Mouse (Mus musculus) yolk sac, embryonic 10.5 days (tissue): Measurements from ENCODE around the gene Bid.
"Not testable (repeated sequence)": the region's sequence is repeated elsewhere in the genome, so short reads cannot be mapped to it uniquely, and the experiment has no call there.

ENCODE experiments used
- DNase-seq: peaks from one replicate; pipeline ENCODE4 v3.0.0-alpha.2; 2017; ENCODE audit warnings: low spot score

Bid gene

GRCm38 (mm10) chr6:120903450-120903912, 13.2 kb downstream of the Bid start:
- peak; percentile 82 for DNase-seq

DNA sequence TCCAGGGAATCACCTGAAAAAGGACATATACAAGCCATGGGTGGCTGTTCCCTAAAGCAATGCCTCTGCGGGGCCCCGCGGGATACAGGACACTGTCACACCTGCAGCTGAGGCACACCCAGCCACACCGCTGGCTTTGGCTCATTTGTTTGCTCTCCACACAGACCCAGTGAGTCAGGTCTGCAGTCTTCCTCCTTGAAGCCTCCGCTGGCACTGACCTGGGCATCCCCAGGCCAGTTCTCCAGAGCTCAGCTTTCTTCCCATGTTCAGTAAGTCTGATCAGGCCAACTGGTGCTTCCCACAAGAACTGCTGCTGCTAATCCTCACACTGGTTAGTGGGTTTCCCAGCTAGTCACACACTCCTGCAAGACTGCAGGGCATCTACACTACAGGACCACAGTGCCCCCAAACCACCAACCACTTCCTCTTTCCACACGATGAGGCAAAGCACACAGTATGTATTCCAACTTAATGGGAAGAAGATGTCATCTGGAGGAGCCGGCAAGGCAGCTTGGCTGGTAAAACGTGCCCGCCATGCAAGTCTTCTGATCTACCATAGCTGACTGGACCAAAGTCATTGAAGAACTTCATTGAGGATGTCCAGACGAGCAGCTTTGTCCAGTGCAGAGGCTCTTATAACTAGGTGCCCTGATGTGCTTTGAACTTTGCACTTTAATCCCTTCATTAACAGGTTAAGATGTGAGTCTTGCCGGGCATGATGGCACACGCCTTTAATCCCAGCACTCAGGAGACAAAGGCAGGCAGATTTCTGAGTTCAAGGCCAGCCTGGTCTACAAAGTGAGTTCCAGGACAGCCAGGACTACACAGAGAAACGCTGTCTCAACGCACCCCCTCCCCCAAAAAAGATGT, 14.6 kb downstream of the Bid start:
- no peak for DNase-seq

GRCm38 (mm10) chr6:120898188-120898833, 18.3 kb downstream of the Bid start:
- DNase-seq, result peak; percentile 50

- peak; percentile 47 for DNase-seq
Measured at GRCm38 (mm10) chr6:120894524-120894923, 22.1 kb downstream of the Bid start.

DNA sequence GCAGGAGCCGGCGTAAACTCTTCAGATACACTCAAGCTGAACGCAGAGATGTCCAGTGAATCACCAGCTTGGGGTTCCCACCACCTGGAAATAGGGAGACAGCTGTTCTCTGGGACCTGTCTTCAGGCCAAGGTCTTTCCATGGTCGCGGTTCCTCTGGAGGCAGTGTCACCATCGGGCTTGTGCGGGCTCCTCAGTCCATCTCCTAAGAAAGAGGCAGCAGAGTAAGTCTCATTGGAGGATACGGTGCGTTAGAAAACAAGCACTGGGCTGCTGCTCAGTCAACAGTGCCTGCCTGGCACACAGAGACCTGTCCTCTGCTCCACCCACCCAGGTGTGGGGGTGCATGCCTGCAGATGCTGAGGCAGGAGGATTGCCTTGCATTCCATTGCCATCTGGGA, 22.6 kb downstream of the Bid start:
- DNase-seq, result no peak

DNA sequence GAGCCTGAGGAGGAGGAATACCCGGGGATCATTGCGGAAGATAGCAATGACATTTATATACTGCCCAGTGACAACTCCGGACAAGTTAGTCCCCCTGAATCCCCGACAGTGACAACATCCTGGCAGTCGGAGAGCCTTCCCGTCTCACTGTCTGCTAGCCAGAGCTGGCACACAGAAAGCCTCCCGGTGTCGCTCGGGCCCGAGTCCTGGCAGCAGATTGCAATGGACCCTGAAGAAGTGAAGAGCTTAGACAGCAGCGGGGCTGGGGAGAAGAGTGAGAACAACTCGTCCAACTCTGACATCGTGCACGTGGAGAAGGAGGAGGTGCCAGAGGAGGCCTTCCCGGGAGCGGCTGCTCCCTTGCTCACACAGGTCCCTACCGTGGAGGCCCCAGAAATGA, 30.0 kb downstream of the Bid start:
- DNase-seq, result no peak

GRCm38 (mm10) chr6:120884436-120884835, 32.2 kb downstream of the Bid start:
- DNase-seq, result no peak

- DNase-seq, result no peak
Measured at GRCm38 (mm10) chr6:120879046-120879445, 37.6 kb downstream of the Bid start.

DNA sequence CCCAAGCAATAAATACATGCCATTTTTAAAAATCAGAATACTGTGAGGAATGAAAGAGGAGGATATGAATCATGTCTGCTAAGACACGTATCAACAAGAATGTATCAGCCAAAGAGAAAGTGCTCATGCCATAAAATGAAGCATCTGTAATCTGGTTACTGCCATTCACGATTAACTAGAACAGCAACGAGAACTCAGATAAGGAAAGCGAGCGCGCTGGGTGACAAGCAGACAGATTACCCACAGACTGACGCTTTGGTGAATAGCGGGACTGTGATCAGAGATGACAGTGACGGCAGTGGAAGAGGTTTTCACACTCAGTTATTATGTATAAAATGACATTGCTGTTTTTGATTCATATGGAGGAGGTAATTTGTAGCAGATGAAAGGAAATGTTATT, 42.8 kb downstream of the Bid start:
- DNase-seq, result no peak

GRCm38 (mm10) chr6:120871286-120871685, 45.4 kb downstream of the Bid start:
- no peak for DNase-seq

DNA sequence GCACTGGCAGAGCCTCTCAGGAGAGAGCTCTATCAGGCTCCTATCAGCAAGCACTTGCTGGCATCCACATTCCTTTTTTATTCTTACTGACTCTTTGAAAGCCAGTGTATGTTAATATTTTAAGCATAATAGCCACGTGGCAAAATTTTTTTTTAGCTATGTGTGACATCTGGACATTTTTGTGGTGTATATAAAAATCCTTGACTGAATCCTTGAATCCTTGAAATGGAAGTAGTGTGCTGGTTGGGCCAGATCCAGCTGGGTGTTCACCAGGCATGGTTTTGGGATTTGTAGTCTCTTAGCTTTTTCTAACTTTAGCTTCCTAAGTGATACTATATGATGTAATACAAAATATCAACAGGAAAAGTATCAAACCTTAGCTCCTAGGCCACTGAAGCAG, 47.8 kb downstream of the Bid start:
- DNase-seq, result no peak

DNA sequence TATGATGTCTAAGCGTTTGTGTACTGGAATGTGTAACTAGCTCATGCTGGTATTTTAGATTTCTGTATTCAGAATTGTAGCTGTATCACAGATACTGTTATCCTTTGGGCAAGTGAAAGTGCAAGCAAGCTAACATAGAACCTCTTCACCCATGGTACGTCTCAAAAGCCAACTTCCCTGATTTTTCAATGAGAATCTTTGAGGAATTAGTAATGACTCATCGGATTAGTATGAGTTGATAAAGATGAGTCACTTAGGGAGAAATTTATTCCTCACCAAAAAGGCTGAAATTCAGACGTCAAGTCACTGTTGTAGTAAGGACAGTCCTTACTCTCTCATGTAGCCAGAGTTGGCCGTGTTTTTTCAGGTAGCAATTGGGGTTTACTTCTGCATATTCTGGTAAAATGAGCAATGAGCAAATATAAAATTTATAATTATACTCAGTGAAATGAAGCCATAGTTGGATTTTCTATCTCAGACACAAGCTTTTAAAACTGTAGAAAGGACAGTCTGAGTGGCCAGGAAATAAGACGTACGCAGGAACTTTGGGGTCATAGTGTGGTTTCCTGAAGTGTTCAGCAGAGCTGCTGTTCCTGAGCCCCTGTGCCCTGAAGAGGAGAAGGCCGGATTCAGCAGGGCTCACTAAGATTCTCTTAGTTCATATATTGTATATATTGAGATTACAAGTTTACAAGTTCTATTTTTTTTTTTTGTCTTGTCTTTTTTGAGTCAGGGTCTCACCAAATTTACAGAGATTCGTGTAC, 50.4 kb downstream of the Bid start:
- DNase-seq, result no peak

- DNase-seq, result no peak
Measured at GRCm38 (mm10) chr6:120860079-120860478, 56.6 kb downstream of the Bid start.

GRCm38 (mm10) chr6:120858217-120858711, 58.4 kb downstream of the Bid start:
- DNase-seq, result no peak

- DNase-seq, result no peak
Measured at GRCm38 (mm10) chr6:120854413-120854812, 62.2 kb downstream of the Bid start.

DNA sequence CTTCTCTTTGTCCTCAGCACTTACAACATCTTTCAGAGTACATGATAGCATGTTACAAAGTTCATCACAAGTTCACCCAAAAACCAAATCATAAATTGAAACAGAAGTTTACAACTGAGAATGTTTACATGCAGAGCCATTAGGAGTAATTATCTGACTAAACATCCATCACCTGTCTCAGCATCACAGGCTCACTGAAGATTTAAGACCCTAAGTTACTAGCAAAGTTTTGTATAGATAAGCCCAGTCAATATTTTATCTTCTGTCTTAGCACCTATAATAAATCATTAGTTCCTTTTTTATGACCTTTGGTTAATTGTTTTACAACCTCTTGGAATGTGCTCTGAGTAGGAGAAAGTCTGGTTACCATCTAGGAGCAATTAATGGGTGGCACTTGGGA, 65.9 kb downstream of the Bid start:
- DNase-seq, result not testable (repeated sequence)
